Mouse (Mus musculus) CH12.LX (cell line): Measurements from ENCODE around the gene Coro2b. TPM values are rescaled to one million over a fixed set of nuclear protein-coding genes. Genes with fewer than 3 reads are reported as not detected.

Experiments
- DNase-seq: peaks from one replicate; pipeline ENCODE4 v3.0.0-alpha.2; 2013; ENCODE audit errors: extremely low read depth
- H3K27ac ChIP-seq: 2 replicates; pipeline ENCODE4 v1.5.1; 2012; ENCODE audit warnings: low read depth, mild to moderate bottlenecking, control low read depth, moderate library complexity; ENCODE audit not compliant: insufficient read depth
- H3K27me3 ChIP-seq: replicated peaks from 2 replicates; pipeline ENCODE3; 2012; ENCODE audit warnings: inconsistent platforms
- H3K36me3 ChIP-seq, 2 experiments: replicated peaks in 1 of 2; 2 replicates each; pipeline versions ENCODE3 to v1.6.1; 2012; ENCODE audit warnings: inconsistent platforms in 1 of 2, low read length in 1 of 2, mild to moderate bottlenecking in 1 of 2, mixed read lengths in 1 of 2, moderate library complexity in 1 of 2; ENCODE audit not compliant: control insufficient read depth in 1 of 2, insufficient read depth in 1 of 2
- H3K4me1 ChIP-seq, 2 experiments: 2 replicates each; pipeline ENCODE4 v1.6.1; 2012; ENCODE audit warnings: inconsistent platforms in 1 of 2, moderate library complexity in 1 of 2; ENCODE audit not compliant: insufficient read depth in 2 of 2, control insufficient read depth in 1 of 2
- H3K4me2 ChIP-seq: 2 replicates; pipeline ENCODE4 v1.6.1; 2012; ENCODE audit warnings: low read depth, mild to moderate bottlenecking, control low read depth; ENCODE audit not compliant: poor library complexity, insufficient read depth, severe bottlenecking
- H3K4me3 ChIP-seq, 3 experiments: fragments of 150-350 bp in 1 of 3; sonication (generic) in 1 of 3; replicated peaks in 1 of 3; 2 replicates each; pipeline versions ENCODE3 to v1.5.1; 2011 to 2012; ENCODE audit warnings: low read depth in 2 of 3, low read length in 2 of 3, mild to moderate bottlenecking in 2 of 3, moderate library complexity in 2 of 3, control low read depth in 1 of 3, improper control_type of control experiment in 1 of 3, inconsistent platforms in 1 of 3, mixed read lengths in 1 of 3; ENCODE audit not compliant: poor library complexity in 1 of 3
- H3K79me2 ChIP-seq: replicated peaks from 2 replicates; pipeline ENCODE4 v1.6.1; 2012; ENCODE audit warnings: mild to moderate bottlenecking, moderate library complexity; ENCODE audit not compliant: control insufficient read depth, poor library complexity, insufficient read depth, severe bottlenecking; ENCODE audit errors: extremely low read depth
- H3K9ac ChIP-seq: 2 replicates; pipeline ENCODE4 v1.6.1; 2012; ENCODE audit warnings: low read depth, mild to moderate bottlenecking, control low read depth, moderate library complexity; ENCODE audit not compliant: insufficient read depth
- H3K9me3 ChIP-seq: replicated peaks from 2 replicates; pipeline ENCODE3; 2012; ENCODE audit warnings: low read length, inconsistent platforms, mixed read lengths
- CHD1 ChIP-seq: IDR thresholded peaks from 2 replicates; pipeline ENCODE4 v1.6.1; 2012; ENCODE audit warnings: low read depth, low read length, improper control_type of control experiment, inconsistent platforms
- CHD2 ChIP-seq: IDR thresholded peaks from 2 replicates; pipeline ENCODE4 v1.6.1; 2011; ENCODE audit warnings: low read length, improper control_type of control experiment
- E2F4 ChIP-seq: IDR thresholded peaks from 2 replicates; pipeline ENCODE4 v1.6.1; 2011; ENCODE audit warnings: low read depth, low read length, improper control_type of control experiment; ENCODE audit not compliant: insufficient replicate concordance
- ETS1 ChIP-seq: conservative IDR thresholded peaks from 2 replicates; pipeline ENCODE4 v1.6.1; 2012; ENCODE audit warnings: low read depth, mild to moderate bottlenecking, inconsistent platforms, low read length, improper control_type of control experiment, moderate library complexity
- IRF4 ChIP-seq: IDR thresholded peaks from 2 replicates; pipeline ENCODE4 v1.6.1; 2014; ENCODE audit warnings: low read depth, mild to moderate bottlenecking, inconsistent platforms, low read length, improper control_type of control experiment
- KAT2A ChIP-seq: IDR thresholded peaks from 2 replicates; pipeline ENCODE4 v1.6.1; 2012; ENCODE audit warnings: low read length, improper control_type of control experiment, inconsistent platforms; ENCODE audit not compliant: insufficient replicate concordance
- MXI1 ChIP-seq: IDR thresholded peaks from 2 replicates; pipeline ENCODE4 v1.6.1; 2011; ENCODE audit warnings: mild to moderate bottlenecking, low read depth, low read length, improper control_type of control experiment
- NRF1 ChIP-seq: IDR thresholded peaks from 2 replicates; pipeline ENCODE4 v1.6.1; 2014; ENCODE audit warnings: low read depth, mild to moderate bottlenecking, inconsistent platforms, low read length, improper control_type of control experiment, moderate library complexity
- SIN3A ChIP-seq: IDR thresholded peaks from 2 replicates; pipeline ENCODE4 v1.6.1; 2012; ENCODE audit warnings: low read length, improper control_type of control experiment, inconsistent platforms
- SMC3 ChIP-seq: IDR thresholded peaks from 2 replicates; pipeline ENCODE4 v1.6.1; 2011; ENCODE audit warnings: low read depth, low read length, improper control_type of control experiment
- UBTF ChIP-seq: IDR thresholded peaks from 2 replicates; pipeline ENCODE4 v1.6.1; 2012; ENCODE audit warnings: low read depth, mild to moderate bottlenecking, inconsistent platforms, low read length, improper control_type of control experiment, moderate library complexity
- USF2 ChIP-seq: conservative IDR thresholded peaks from 2 replicates; pipeline ENCODE4 v1.6.1; 2011; ENCODE audit warnings: low read depth, low read length, improper control_type of control experiment
- ZKSCAN1 ChIP-seq: IDR thresholded peaks from 2 replicates; pipeline ENCODE4 v1.6.1; 2012; ENCODE audit warnings: low read depth, inconsistent platforms, low read length, improper control_type of control experiment, borderline replicate concordance
- dilution Hi-C: fragments of 300-500 bp; cut with MboI; formaldehyde crosslinking; loops from 2 replicates; pipeline ENCODE4 v1.14.3; 2020; ENCODE audit warnings: low sequenced_read_pairs; ENCODE audit not compliant: extremely low pct_unique_long_range_greater_than_20kb, extremely low pct_ligation_motif_present
- in situ Hi-C: fragments of 300-500 bp; cut with MboI; formaldehyde crosslinking; loops from 3 replicates; pipeline ENCODE4 v1.14.3; 2019; ENCODE audit warnings: low sequenced_read_pairs, low pct_ligation_motif_present, low pct_unique_long_range_greater_than_20kb, mixed read lengths
- polyA plus RNA-seq: library from polyadenylated mRNA; unstranded; fragments of >175 nt; gene quantifications from 2 replicates; pipeline ENCODE4 v1.2.1, GENCODE M21; 2012; ENCODE audit warnings: low read depth; ENCODE audit not compliant: insufficient read length
- total RNA-seq, 2 experiments: library from RNA; depleted of rRNA; stranded (reverse); fragments of 300-350 nt in 1 of 2; fragments of >200 nt in 1 of 2; gene quantifications; 2 replicates each; pipeline ENCODE4 v1.2.3; 2012 to 2014

Gene Coro2b
- total and polyA plus RNA-seq, 3 experiments = 0.77 to 3.2 (median 0.85) TPM

DNA sequence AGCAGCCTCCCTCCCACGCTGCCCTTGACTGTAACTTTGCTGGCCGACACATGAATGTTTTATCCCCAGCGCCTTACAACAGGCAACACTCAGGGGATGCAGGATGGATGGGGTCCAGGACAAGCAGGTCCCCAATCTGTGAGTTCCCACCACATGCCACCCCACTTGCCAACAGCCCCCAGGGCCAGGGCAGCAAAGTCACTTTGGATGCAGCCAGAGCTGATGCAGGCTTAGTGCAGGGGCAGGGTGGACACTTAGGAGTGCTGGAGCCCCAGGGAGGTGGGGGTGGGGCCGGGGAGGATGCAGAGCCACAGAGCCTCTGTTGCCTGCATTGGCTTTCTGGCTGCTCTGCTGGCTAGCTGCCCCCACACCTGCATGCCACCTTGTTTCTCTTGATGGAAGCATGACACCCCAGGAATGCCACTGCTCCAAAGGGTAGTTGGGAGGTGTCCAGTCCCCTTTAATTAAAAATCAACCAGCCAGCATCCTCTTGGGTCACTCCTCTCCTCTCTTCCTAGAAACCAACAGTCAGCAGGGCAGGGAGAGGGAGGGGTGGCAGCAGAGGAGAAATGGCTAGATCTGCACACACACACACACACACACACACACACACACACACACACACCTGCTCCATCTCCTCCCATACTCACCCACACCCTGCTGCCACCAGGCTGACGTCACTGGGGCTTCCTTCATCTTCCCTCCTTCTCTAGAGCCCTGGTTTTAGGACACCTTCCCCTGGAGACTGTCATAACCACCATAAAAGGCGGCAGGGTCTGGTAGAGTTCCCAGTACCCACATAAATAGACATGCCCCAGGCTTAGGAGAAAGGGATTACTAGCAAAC lies 19.5 kb downstream of the Coro2b start:
- H3K9ac ChIP-seq = no peak overlapping the region
- DNase-seq = no peak
- H3K9me3 ChIP-seq = no peaks in the 10 kb centered on the region
- H3K27ac ChIP-seq = no peak overlapping the region
- in situ Hi-C loops = no loop called here
- no peak overlapping the region for H3K4me2 ChIP-seq
- TF ChIP-seq CHD2 (no peak), USF2 (no peak), ETS1 (no peak), IRF4 (no peak), E2F4 (no peak), MXI1 (no peak), UBTF (no peak), SMC3 (no peak), SIN3A (no peak), KAT2A (no peak), ZKSCAN1 (no peak), NRF1 (no peak)
- H3K4me3 ChIP-seq = no peak overlapping the region
- no peaks in the 10 kb centered on the region for H3K36me3 ChIP-seq
- H3K4me1 ChIP-seq = peaks cover 3 to 31% of the 10 kb centered on the region in 2 experiments; a peak in 3 of 4 replicates
- no peaks in the 10 kb centered on the region for H3K79me2 ChIP-seq
- peaks cover 3% of the 10 kb centered on the region for H3K27me3 ChIP-seq
- dilution Hi-C loops = no loop called here

DNA sequence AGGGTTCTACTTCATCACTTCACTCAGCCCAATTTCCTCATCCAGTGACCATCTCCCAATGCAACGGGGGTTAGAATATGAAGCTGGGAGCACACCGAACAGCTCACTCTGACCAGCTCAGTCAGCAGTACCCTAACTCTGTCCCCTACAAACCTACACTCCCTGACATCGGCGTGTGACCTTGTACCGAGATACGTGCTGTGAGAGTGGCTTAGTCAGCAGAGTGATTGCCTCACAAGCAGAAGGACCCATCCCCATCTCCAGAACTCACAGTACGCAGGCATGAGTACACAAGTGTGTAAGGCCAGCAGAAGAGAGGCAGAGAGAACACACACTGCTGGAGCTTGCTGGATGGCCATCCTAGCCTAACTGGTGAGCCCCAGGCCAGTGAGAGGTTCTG lies 21.7 kb downstream of the Coro2b start:
- Histone ChIP-seq H3K27me3 (peaks cover 3% of the 10 kb centered on the region), H3K27ac (no peak overlapping the region)
- dilution Hi-C loops = no loop called here

More for the DNA sequence above, 21.7 kb downstream of the Coro2b start:
- H3K9me3 ChIP-seq = no peaks in the 10 kb centered on the region
- no peak overlapping the region for H3K9ac ChIP-seq
- no peak for DNase-seq
- no peaks in the 10 kb centered on the region for H3K36me3 ChIP-seq
- peaks cover 10 to 28% of the 10 kb centered on the region in 2 experiments for H3K4me1 ChIP-seq
- H3K4me3 ChIP-seq = no peak overlapping the region
- in situ Hi-C loops = no loop called here
- no peak overlapping the region for H3K4me2 ChIP-seq
- TF ChIP-seq CHD1 = no peak
- TF ChIP-seq, all 38 proteins: peak for 0
- no peaks in the 10 kb centered on the region for H3K79me2 ChIP-seq
